Mouse (Mus musculus): ENCODE data around the gene Bmp6. TPM values are rescaled to one million over a fixed set of nuclear protein-coding genes. Genes with fewer than 3 reads are reported as not detected.

Gene Bmp6
- polyA plus RNA-seq, 1 experiment from 2014 or later, result 1.3 TPM

GRCm38 (mm10) chr13:38349818-38350217 lies 4.9 kb downstream of the Bmp6 start:
- Histone ChIP-seq H3K27me3 (ENCODE audit: control insufficient read depth, insufficient read depth, low read length) (peaks cover 27% of the 10 kb centered on the region), H3K9me3 (ENCODE audit: control insufficient read depth, low read length) (no peaks in the 10 kb centered on the region), H3K4me1 (ENCODE audit: control insufficient read depth, insufficient read depth, low read length) (peaks cover 16% of the 10 kb centered on the region), H3K36me3 (ENCODE audit: control insufficient read depth, insufficient read depth, low read length) (no peaks in the 10 kb centered on the region), H3K27ac (ENCODE audit: low read depth, low read length) (no peak overlapping the region), H3K9ac (replicated peaks; ENCODE audit: low read depth, low read length) (no peak overlapping the region), H3K4me3 (ENCODE audit: low read depth, low read length) (no peak overlapping the region), H3K4me2 (ENCODE audit: low read depth, low read length) (no peak overlapping the region)
- 74% methylated on average over 5 of the region's 5 CpGs for WGBS
- ATAC-seq (ENCODE audit: low read depth), result no peak

DNA sequence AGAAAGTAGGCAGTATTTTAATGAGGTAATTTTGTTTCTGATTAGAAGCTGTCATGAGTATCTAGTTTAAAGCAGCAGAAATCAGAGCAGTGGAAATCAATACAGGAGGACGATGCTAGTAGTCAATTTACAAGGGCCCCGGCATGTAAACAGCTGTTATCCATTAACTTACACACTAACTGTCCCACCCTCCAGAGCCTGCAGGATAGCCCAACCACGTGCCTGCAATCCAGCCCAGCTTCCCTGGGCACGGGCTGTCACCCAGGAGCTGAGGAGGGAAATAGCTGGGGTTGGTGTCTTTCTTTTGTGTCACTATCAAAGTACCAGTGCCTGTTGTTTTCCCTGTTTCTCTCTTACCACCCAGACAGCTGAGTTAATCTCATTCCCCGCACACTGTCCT lies 7.1 kb downstream of the Bmp6 start:
- Histone ChIP-seq H3K9ac (replicated peaks; ENCODE audit: low read depth, low read length) (no peak overlapping the region), H3K4me3 (ENCODE audit: low read depth, low read length) (no peak overlapping the region), H3K27ac (ENCODE audit: low read depth, low read length) (no peak overlapping the region), H3K4me1 (ENCODE audit: control insufficient read depth, insufficient read depth, low read length) (peaks cover under 1% of the 10 kb centered on the region; the same call in 1 of the 2 replicates), H3K27me3 (ENCODE audit: control insufficient read depth, insufficient read depth, low read length) (peaks cover 11% of the 10 kb centered on the region), H3K36me3 (ENCODE audit: control insufficient read depth, insufficient read depth, low read length) (no peaks in the 10 kb centered on the region), H3K4me2 (ENCODE audit: low read depth, low read length) (no peak overlapping the region), H3K9me3 (ENCODE audit: control insufficient read depth, low read length) (no peaks in the 10 kb centered on the region)
- no peak for ATAC-seq (ENCODE audit: low read depth)
- 12% methylated on average over 5 of the region's 5 CpGs for WGBS

DNA sequence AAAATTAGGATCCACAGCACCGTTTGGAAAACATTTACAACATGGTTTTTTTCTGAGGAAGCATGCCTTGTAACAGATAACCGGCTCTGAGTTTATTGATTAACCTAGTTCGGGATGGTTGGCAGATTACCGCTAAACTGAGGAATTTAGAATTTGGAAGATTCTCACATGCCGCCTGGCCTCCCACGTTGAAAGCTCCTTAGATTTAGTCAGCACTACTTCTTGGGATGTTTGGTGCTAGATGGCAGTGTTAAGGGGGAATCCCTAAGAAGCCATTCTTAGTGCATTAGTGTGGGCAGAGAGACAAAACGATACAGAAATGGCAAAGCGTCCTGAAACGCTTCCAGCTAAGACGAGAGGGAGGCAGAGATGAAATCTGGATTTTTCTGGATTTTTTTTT lies 8.1 kb downstream of the Bmp6 start:
- Histone ChIP-seq H3K4me1 (ENCODE audit: control insufficient read depth, insufficient read depth, low read length) (no peaks in the 10 kb centered on the region), H3K9ac (replicated peaks; ENCODE audit: low read depth, low read length) (no peak overlapping the region), H3K9me3 (ENCODE audit: control insufficient read depth, low read length) (no peaks in the 10 kb centered on the region), H3K4me2 (ENCODE audit: low read depth, low read length) (no peak overlapping the region), H3K4me3 (ENCODE audit: low read depth, low read length) (no peak overlapping the region), H3K36me3 (ENCODE audit: control insufficient read depth, insufficient read depth, low read length) (no peaks in the 10 kb centered on the region), H3K27me3 (ENCODE audit: control insufficient read depth, insufficient read depth, low read length) (peaks cover 4% of the 10 kb centered on the region; the same call in 1 of the 2 replicates), H3K27ac (ENCODE audit: low read depth, low read length) (no peak overlapping the region)
- 72% methylated on average over 10 of the region's 10 CpGs for WGBS
- ATAC-seq (ENCODE audit: low read depth), result no peak

DNA sequence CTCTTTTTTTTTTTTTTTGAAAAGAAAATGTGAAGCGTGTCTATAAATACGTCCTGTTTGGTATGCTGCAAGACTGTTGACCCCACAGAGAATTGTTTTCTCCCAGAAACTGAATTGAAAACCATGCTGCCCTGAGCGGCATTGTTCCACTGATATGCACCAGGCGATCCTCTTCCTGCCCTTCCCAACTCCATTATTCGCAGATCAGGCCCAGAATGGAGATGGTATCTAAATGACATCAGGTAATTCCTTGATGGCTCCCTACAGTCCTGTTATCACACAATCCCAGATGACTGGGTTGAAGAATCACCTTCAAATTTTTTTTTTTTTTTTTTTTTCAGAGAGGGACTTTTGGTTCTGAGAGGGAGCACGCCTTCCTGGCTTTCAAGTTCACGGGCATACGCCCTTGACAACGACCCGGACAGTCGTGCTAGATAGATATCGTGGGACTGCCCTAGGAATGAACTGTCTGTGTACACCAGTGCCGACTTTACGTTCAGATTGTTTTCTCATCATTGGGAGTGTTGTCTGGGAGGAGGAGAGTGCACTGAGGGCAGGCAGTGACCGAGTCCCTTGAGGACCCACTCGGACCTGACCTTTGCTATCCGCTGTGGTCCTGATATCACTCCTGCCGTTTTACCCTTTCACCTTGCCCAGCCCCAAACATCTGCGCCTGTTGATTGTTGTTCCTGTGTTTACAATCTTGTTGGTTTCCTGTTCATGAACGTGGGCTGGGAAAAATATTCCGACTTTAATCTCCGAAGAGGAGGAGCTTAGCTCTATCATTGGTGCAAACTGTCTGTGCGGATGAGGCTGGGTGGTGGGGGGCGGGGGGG lies 8.7 kb downstream of the Bmp6 start:
- H3K27ac ChIP-seq (ENCODE audit: low read depth, low read length), result no peak overlapping the region
- no peak for ATAC-seq (ENCODE audit: low read depth)
- WGBS, result 67% methylated on average over 24 of the region's 24 CpGs
- H3K36me3 ChIP-seq (ENCODE audit: control insufficient read depth, insufficient read depth, low read length), result no peaks in the 10 kb centered on the region
- peaks cover 4% of the 10 kb centered on the region; the same call in 1 of the 2 replicates for H3K27me3 ChIP-seq (ENCODE audit: control insufficient read depth, insufficient read depth, low read length)
- no peak overlapping the region for H3K9ac ChIP-seq (replicated peaks; ENCODE audit: low read depth, low read length)
- no peaks in the 10 kb centered on the region for H3K4me1 ChIP-seq (ENCODE audit: control insufficient read depth, insufficient read depth, low read length)
- H3K4me3 ChIP-seq (ENCODE audit: low read depth, low read length), result no peak overlapping the region
- no peak overlapping the region for H3K4me2 ChIP-seq (ENCODE audit: low read depth, low read length)
- H3K9me3 ChIP-seq (ENCODE audit: control insufficient read depth, low read length), result no peaks in the 10 kb centered on the region

- H3K9ac ChIP-seq (replicated peaks; ENCODE audit: low read depth, low read length), result no peak overlapping the region
- H3K27ac ChIP-seq (ENCODE audit: low read depth, low read length), result no peak overlapping the region
- WGBS, result 84% methylated on average over 1 of the region's 1 CpGs
- no peaks in the 10 kb centered on the region for H3K36me3 ChIP-seq (ENCODE audit: control insufficient read depth, insufficient read depth, low read length)
- ATAC-seq (ENCODE audit: low read depth), result no peak
- no peaks in the 10 kb centered on the region for H3K9me3 ChIP-seq (ENCODE audit: control insufficient read depth, low read length)
- no peak overlapping the region for H3K4me2 ChIP-seq (ENCODE audit: low read depth, low read length)
- H3K4me3 ChIP-seq (ENCODE audit: low read depth, low read length), result no peak overlapping the region
- H3K27me3 ChIP-seq (ENCODE audit: control insufficient read depth, insufficient read depth, low read length), result peaks cover 4% of the 10 kb centered on the region; the same call in 1 of the 2 replicates
- H3K4me1 ChIP-seq (ENCODE audit: control insufficient read depth, insufficient read depth, low read length), result no peaks in the 10 kb centered on the region
These were observed 9.4 kb downstream of the Bmp6 start for GRCm38 (mm10) chr13:38354284-38354683.

DNA sequence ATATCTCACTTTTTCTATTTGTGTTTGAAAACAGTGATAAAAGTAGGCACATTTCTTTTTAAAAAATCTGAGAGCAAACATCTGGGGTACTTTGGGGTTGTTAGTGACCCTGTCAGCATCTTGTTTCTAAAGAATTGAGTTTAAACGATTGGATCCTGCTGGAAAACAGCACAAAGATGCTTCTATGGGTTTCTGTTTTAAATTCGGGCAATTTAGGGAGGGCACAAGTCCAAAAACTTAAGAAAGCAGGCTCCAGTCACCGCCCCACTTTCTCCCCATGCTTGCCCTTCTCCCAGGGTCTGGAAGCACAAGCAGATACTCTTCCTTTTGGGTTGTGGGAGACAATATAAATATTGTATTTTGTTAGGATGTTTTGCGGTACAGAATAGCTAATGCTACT lies 14.1 kb downstream of the Bmp6 start:
- H3K4me3 ChIP-seq (ENCODE audit: low read depth, low read length), result no peak overlapping the region
- H3K27ac ChIP-seq (ENCODE audit: low read depth, low read length), result no peak overlapping the region
- ATAC-seq (ENCODE audit: low read depth), result no peak
- no peak overlapping the region for H3K4me2 ChIP-seq (ENCODE audit: low read depth, low read length)
- no peaks in the 10 kb centered on the region for H3K9me3 ChIP-seq (ENCODE audit: control insufficient read depth, low read length)
- no peaks in the 10 kb centered on the region for H3K27me3 ChIP-seq (ENCODE audit: control insufficient read depth, insufficient read depth, low read length)
- H3K36me3 ChIP-seq (ENCODE audit: control insufficient read depth, insufficient read depth, low read length), result no peaks in the 10 kb centered on the region
- H3K9ac ChIP-seq (replicated peaks; ENCODE audit: low read depth, low read length), result no peak overlapping the region
- no peaks in the 10 kb centered on the region for H3K4me1 ChIP-seq (ENCODE audit: control insufficient read depth, insufficient read depth, low read length)
- WGBS, result 81% methylated on average over 4 of the region's 4 CpGs

DNA sequence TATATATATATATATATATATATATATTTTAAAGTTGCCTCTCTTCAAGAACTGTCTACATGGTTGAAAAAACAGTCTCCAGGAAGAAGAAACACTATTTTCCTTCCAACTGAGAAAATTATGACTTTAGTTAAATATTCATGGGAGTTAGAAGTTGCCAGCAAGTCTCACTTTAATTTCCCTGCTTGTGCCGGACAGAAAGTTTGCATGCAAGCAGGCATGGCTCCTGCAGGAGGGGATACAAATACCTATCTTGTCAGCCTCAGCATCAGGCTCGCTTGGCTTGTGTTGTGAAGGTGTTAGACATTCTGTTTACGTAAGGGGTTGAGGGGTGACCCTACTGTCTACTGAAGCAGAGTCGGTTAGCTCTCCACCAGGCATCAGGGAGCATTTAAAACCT lies 17.8 kb downstream of the Bmp6 start:
- ATAC-seq (ENCODE audit: low read depth), result no peak
- 76% methylated on average over 4 of the region's 4 CpGs for WGBS
- H3K9me3 ChIP-seq (ENCODE audit: control insufficient read depth, low read length), result no peaks in the 10 kb centered on the region
- H3K4me2 ChIP-seq (ENCODE audit: low read depth, low read length), result no peak overlapping the region
- no peaks in the 10 kb centered on the region for H3K36me3 ChIP-seq (ENCODE audit: control insufficient read depth, insufficient read depth, low read length)
- no peak overlapping the region for H3K4me3 ChIP-seq (ENCODE audit: low read depth, low read length)
- H3K4me1 ChIP-seq (ENCODE audit: control insufficient read depth, insufficient read depth, low read length), result no peaks in the 10 kb centered on the region
- H3K27me3 ChIP-seq (ENCODE audit: control insufficient read depth, insufficient read depth, low read length), result no peaks in the 10 kb centered on the region
- no peak overlapping the region for H3K9ac ChIP-seq (replicated peaks; ENCODE audit: low read depth, low read length)
- no peak overlapping the region for H3K27ac ChIP-seq (ENCODE audit: low read depth, low read length)

GRCm38 (mm10) chr13:38363869-38364268 lies 19.0 kb downstream of the Bmp6 start:
- Histone ChIP-seq H3K9me3 (ENCODE audit: control insufficient read depth, low read length) (no peaks in the 10 kb centered on the region), H3K4me2 (ENCODE audit: low read depth, low read length) (no peak overlapping the region), H3K4me1 (ENCODE audit: control insufficient read depth, insufficient read depth, low read length) (no peaks in the 10 kb centered on the region), H3K36me3 (ENCODE audit: control insufficient read depth, insufficient read depth, low read length) (no peaks in the 10 kb centered on the region), H3K9ac (replicated peaks; ENCODE audit: low read depth, low read length) (no peak overlapping the region), H3K27me3 (ENCODE audit: control insufficient read depth, insufficient read depth, low read length) (no peaks in the 10 kb centered on the region), H3K27ac (ENCODE audit: low read depth, low read length) (no peak overlapping the region), H3K4me3 (ENCODE audit: low read depth, low read length) (no peak overlapping the region)
- no peak for ATAC-seq (ENCODE audit: low read depth)
- 86% methylated on average over 7 of the region's 7 CpGs for WGBS

GRCm38 (mm10) chr13:38369624-38370023 lies 24.7 kb downstream of the Bmp6 start:
- H3K36me3 ChIP-seq (ENCODE audit: control insufficient read depth, insufficient read depth, low read length), result no peaks in the 10 kb centered on the region
- no peaks in the 10 kb centered on the region for H3K27me3 ChIP-seq (ENCODE audit: control insufficient read depth, insufficient read depth, low read length)
- H3K9ac ChIP-seq (replicated peaks; ENCODE audit: low read depth, low read length), result no peak overlapping the region
- no peak overlapping the region for H3K27ac ChIP-seq (ENCODE audit: low read depth, low read length)
- 85% methylated on average over 5 of the region's 5 CpGs for WGBS
- ATAC-seq (ENCODE audit: low read depth), result no peak
- H3K4me3 ChIP-seq (ENCODE audit: low read depth, low read length), result no peak overlapping the region
- no peaks in the 10 kb centered on the region for H3K4me1 ChIP-seq (ENCODE audit: control insufficient read depth, insufficient read depth, low read length)
- H3K9me3 ChIP-seq (ENCODE audit: control insufficient read depth, low read length), result no peaks in the 10 kb centered on the region
- no peak overlapping the region for H3K4me2 ChIP-seq (ENCODE audit: low read depth, low read length)
